ENCODE assay signal across 8 mouse cellular contexts in genomic region chr11:30954279-30954725, GRCm38 (mm10). TPM values are rescaled to one million over a fixed set of nuclear protein-coding genes. Genes with fewer than 3 reads are reported as not detected.
A peak's percentile ranks its signal among the peaks of the same experiment; 100 is the strongest.
DNase-seq lines count a peak whose midpoint lies in the region; ATAC-seq lines count a peak whose summit lies in the region.

TSS of gene Erlec1 (minus strand) at chr11:30954335.

- peak within 1 kb of the TSS; percentile 90 for H3K4me3 ChIP-seq in brown adipose tissue, adult 24 weeks (ENCODE audit: insufficient read depth, low read depth, low read length)
- H3K4me3 ChIP-seq in heart, embryonic 13.5 days = peak within 1 kb of the TSS; percentile 70
- H3K4me3 ChIP-seq in liver, embryonic 12.5 days = peak within 1 kb of the TSS; percentile 89
- peak within 1 kb of the TSS; percentile 85 for H3K4me3 ChIP-seq in stomach, embryonic 15.5 days (replicated peaks)

- no peaks in the 10 kb centered on the region for H3K27me3 ChIP-seq in heart, embryonic 13.5 days (replicated peaks)
- H3K27me3 ChIP-seq in liver, embryonic 12.5 days (replicated peaks) = no peaks in the 10 kb centered on the region
- H3K27me3 ChIP-seq in stomach, embryonic 15.5 days (replicated peaks) = no peaks in the 10 kb centered on the region

- peak; percentile 94 for DNase-seq in CD4-positive, CD25-positive, alpha-beta regulatory T cell, adult 2 months (ENCODE audit: low read depth, low spot score)
- peak; percentile 13 for DNase-seq in fat pad, adult 2 months (ENCODE audit: extremely low read depth, low read depth, low spot score)
- DNase-seq in kidney, postnatal 10 days = peak; percentile 93
- peak; percentile 75 to 81 for DNase-seq in natural killer cell, adult 2 months (ENCODE audit: low spot score in 2 of 2)

- under 1% methylated on average over 40 of the region's 40 CpGs for WGBS in heart, embryonic 13.5 days
- under 1% methylated on average over 40 of the region's 40 CpGs for WGBS in liver, embryonic 12.5 days (ENCODE audit: insufficient replicate concordance)
- WGBS in stomach, embryonic 15.5 days = under 1% methylated on average over 40 of the region's 40 CpGs

- H3K4me1 ChIP-seq in brown adipose tissue, adult 24 weeks (ENCODE audit: control insufficient read depth, insufficient read depth, insufficient read length, low read length) = no peaks in the 10 kb centered on the region
- H3K4me1 ChIP-seq in heart, embryonic 13.5 days = peaks cover 14% of the 10 kb centered on the region
- peaks cover 19% of the 10 kb centered on the region for H3K4me1 ChIP-seq in liver, embryonic 12.5 days
- H3K4me1 ChIP-seq in stomach, embryonic 15.5 days = no peaks in the 10 kb centered on the region

- H3K27ac ChIP-seq in brown adipose tissue, adult 24 weeks (replicated peaks; ENCODE audit: low read depth, low read length) = peak within 1 kb of the TSS; percentile 68
- H3K27ac ChIP-seq in heart, embryonic 13.5 days (replicated peaks) = peak within 1 kb of the TSS; percentile 89
- peak within 1 kb of the TSS; percentile 92 for H3K27ac ChIP-seq in liver, embryonic 12.5 days
- H3K27ac ChIP-seq in stomach, embryonic 15.5 days = peak within 1 kb of the TSS; percentile 86

- peaks cover 42% of the 10 kb centered on the region for H3K36me3 ChIP-seq in heart, embryonic 13.5 days
- H3K36me3 ChIP-seq in liver, embryonic 12.5 days = peaks cover 38% of the 10 kb centered on the region
- H3K36me3 ChIP-seq in stomach, embryonic 15.5 days = no peaks in the 10 kb centered on the region

- H3K4me2 ChIP-seq in heart, embryonic 13.5 days = peak within 1 kb of the TSS; percentile 84
- peak within 1 kb of the TSS; percentile 78 for H3K4me2 ChIP-seq in liver, embryonic 12.5 days
- peak within 1 kb of the TSS; percentile 61 for H3K4me2 ChIP-seq in stomach, embryonic 15.5 days

- peaks cover 8% of the 10 kb centered on the region for H3K9me3 ChIP-seq in heart, embryonic 13.5 days
- no peaks in the 10 kb centered on the region for H3K9me3 ChIP-seq in liver, embryonic 12.5 days (replicated peaks)
- H3K9me3 ChIP-seq in stomach, embryonic 15.5 days = no peaks in the 10 kb centered on the region

- ATAC-seq in heart, embryonic 13.5 days (ENCODE audit: extremely low read depth, insufficient number of reproducible peaks, low FRiP score, low TSS enrichment) = peak; percentile 91
- peak; percentile 94 for ATAC-seq in liver, embryonic 12.5 days
- ATAC-seq in stomach, embryonic 15.5 days (ENCODE audit: insufficient read depth, low FRiP score, low read depth) = peak; percentile 96

- peak within 1 kb of the TSS; percentile 95 for H3K9ac ChIP-seq in heart, embryonic 13.5 days
- H3K9ac ChIP-seq in liver, embryonic 12.5 days = peak within 1 kb of the TSS; percentile 90
- peak within 1 kb of the TSS; percentile 83 for H3K9ac ChIP-seq in stomach, embryonic 15.5 days

RNA-seq across cellular contexts. Expression of gene Erlec1, which starts in this region (rescaled TPM):
- polyA plus RNA-seq in brown adipose tissue, adult 24 weeks (2012; ENCODE audit: insufficient read depth, insufficient read length, missing spikeins) = 44.2 and 48.6 TPM in 2 replicates
- polyA plus RNA-seq in heart, embryonic 13.5 days (2015; fragmentation: Nextera tagmentation; extraction: Ambion mirVana) = 10.6 and 10.7 TPM in 2 replicates
- polyA plus RNA-seq in liver, embryonic 12.5 days (2016; fragmentation: Nextera tagmentation; extraction: Ambion mirVana) = 5.0 and 6.3 TPM in 2 replicates
- 11.5 and 12.4 TPM in 2 replicates for polyA plus RNA-seq in stomach, embryonic 15.5 days (2015; fragmentation: Nextera tagmentation; extraction: Ambion mirVana)

Comparison
In these comparisons a context has a peak if more than half of its experiments do, and no peak if none do; other contexts are left out.
1. Peak in every context shown above with its lines: DNase-seq, ATAC-seq, H3K4me3 ChIP-seq and H3K27ac ChIP-seq.
2. DNase-seq: peak in every context shown above with its lines; median percentile 94 in CD4-positive, CD25-positive, alpha-beta regulatory T cell, adult 2 months; 93 in kidney, postnatal 10 days; 78 in natural killer cell, adult 2 months; 13 in fat pad, adult 2 months.